Mouse (Mus musculus) forebrain, embryonic 16.5 days (tissue): ENCODE measurements at regions not wholly inside any gene's neighbourhood (a gene's known extent, or its start where the extent isn't known, plus 50 kb on each side); places are given as distances from the start of the nearest gene placed in this dataset.

Source experiments
- ATAC-seq: fragments of 200-750 bp; cut with Nextera tagmentation; 2 replicates; pipeline ENCODE4 v1.8.0; 2017; ENCODE audit warnings: mild to moderate bottlenecking, moderate library complexity
- H3K27ac ChIP-seq: fragments of 300-500 bp; sonication (generic); 2 replicates; pipeline ENCODE4 v1.5.1; 2014; ENCODE audit warnings: low read length, control low read depth
- H3K27me3 ChIP-seq: fragments of 300-500 bp; sonication (generic); replicated peaks from 2 replicates; pipeline ENCODE4 v1.6.1; 2014; ENCODE audit warnings: low read length; ENCODE audit not compliant: control insufficient read depth, insufficient read depth
- H3K36me3 ChIP-seq: fragments of 300-500 bp; sonication (generic); 2 replicates; pipeline ENCODE4 v1.6.1; 2014; ENCODE audit not compliant: control insufficient read depth, insufficient read depth
- H3K4me1 ChIP-seq: fragments of 300-500 bp; sonication (generic); replicated peaks from 2 replicates; pipeline ENCODE4 v1.6.1; 2014; ENCODE audit warnings: low read length; ENCODE audit not compliant: control insufficient read depth, insufficient read depth
- H3K4me2 ChIP-seq: fragments of 300-500 bp; sonication (generic); 2 replicates; pipeline ENCODE4 v1.6.1; 2014; ENCODE audit warnings: mild to moderate bottlenecking, low read length, control low read depth
- H3K4me3 ChIP-seq: fragments of 300-500 bp; sonication (generic); replicated peaks from 2 replicates; pipeline ENCODE4 v1.5.1; 2014; ENCODE audit warnings: mild to moderate bottlenecking, low read length, control low read depth
- H3K9ac ChIP-seq: fragments of 300-500 bp; sonication (generic); replicated peaks from 2 replicates; pipeline ENCODE4 v1.6.1; 2014; ENCODE audit warnings: low read depth, low read length, control low read depth
- H3K9me3 ChIP-seq: fragments of 300-500 bp; sonication (generic); 2 replicates; pipeline ENCODE4 v1.6.1; 2016; ENCODE audit warnings: low read length; ENCODE audit not compliant: control insufficient read depth
- WGBS: fragments of 180-500 bp; shearing (Covaris S2); extraction: QIAGEN DNeasy Blood & Tissue Kit; methylation state at CpG from one replicate; pipeline ENCODE4 v1.1.7; 2014; 5-methylcytosine and 5-hydroxymethylcytosine counted together

DNA sequence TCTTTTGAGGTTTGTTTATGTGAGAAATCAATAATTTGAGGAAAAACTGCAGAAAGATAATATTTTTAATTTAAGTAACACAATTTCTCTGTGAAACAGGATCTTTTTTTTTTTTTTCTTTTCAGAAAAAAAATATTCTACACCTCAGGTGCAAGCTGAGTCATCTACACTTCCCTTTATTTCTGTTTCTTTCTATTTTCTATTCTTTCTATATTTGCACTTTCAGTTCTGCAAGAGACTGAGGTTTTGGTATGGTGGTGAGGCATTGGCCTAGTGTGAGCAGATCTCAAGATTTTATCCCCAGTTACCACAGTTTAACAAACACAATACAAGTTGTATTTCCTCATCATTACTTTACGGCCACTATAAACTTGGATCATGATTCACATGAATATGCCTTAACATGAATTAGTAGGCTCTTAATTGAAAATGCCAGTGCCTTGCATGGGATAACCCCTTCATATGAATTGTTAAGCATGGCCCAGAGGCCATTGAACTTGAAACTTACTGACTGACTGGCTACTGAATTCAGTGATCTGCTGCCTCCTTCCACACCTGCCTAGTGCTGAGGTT is 1278.1 kb downstream of the Stim2 start:
- H3K4me3 ChIP-seq = no peak overlapping the region
- 95% methylated on average over 1 of the region's 1 CpGs for WGBS
- H3K9me3 ChIP-seq = no peaks in the 10 kb centered on the region
- no peak overlapping the region for H3K9ac ChIP-seq
- ATAC-seq = no peak
- no peak overlapping the region for H3K4me2 ChIP-seq
- H3K36me3 ChIP-seq = no peaks in the 10 kb centered on the region
- H3K4me1 ChIP-seq = no peaks in the 10 kb centered on the region
- no peak overlapping the region for H3K27ac ChIP-seq
- no peaks in the 10 kb centered on the region for H3K27me3 ChIP-seq

DNA sequence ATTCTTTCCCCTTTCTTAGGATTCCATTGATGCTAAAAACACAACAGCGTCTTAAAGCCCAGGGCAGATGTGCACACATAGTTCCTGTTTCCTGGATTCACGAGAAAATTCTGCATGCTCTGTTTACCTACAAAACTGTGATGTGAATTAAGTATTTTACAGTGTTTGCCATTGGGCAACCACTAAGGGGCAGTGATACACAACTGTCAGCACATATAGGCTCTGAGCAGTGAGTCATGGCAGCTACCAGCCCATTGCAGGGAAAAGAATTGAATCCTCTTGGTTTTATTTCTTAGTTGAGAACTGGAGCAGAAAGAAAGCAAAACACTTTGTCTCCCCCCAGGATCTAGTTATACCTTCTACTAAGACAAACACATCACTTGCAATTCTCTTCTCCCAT is 1295.0 kb downstream of the Stim2 start:
- 63% methylated on average over 2 of the region's 2 CpGs for WGBS

DNA sequence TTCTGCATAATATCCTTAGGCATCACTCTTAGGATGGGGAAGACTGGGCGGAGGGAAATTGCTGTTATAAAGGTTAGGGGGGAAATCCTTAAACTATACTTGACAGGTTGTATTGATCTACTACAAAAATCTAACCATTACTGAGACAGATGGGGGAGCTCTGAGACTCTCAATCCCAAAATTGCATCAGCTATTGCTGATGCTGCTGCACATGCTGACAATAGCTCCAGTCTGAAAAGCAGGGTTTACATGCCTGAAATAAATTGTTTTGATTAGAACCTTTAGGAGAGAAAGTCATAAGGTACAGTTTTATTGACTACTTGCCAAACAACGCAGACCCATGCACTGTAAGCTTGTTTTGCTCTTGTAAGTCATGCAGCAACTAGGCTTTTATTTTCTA is 1295.7 kb downstream of the Stim2 start:
- Histone ChIP-seq H3K27me3 (no peaks in the 10 kb centered on the region), H3K4me3 (no peak overlapping the region), H3K27ac (no peak overlapping the region), H3K4me1 (peaks cover 3% of the 10 kb centered on the region; the same call in 1 of the 2 replicates), H3K4me2 (no peak overlapping the region), H3K9me3 (no peaks in the 10 kb centered on the region), H3K36me3 (no peaks in the 10 kb centered on the region), H3K9ac (no peak overlapping the region)
- peak; percentile 57; the same call in 1 of the 2 replicates for ATAC-seq
- WGBS = 55% methylated on average over 2 of the region's 2 CpGs

More for the DNA sequence above, 1295.0 kb downstream of the Stim2 start:
- H3K9ac ChIP-seq = no peak overlapping the region
- peaks cover 3% of the 10 kb centered on the region; the same call in 1 of the 2 replicates for H3K4me1 ChIP-seq
- H3K36me3 ChIP-seq = no peaks in the 10 kb centered on the region
- no peak overlapping the region for H3K27ac ChIP-seq
- H3K27me3 ChIP-seq = no peaks in the 10 kb centered on the region
- no peaks in the 10 kb centered on the region for H3K9me3 ChIP-seq
- ATAC-seq = peak; percentile 81
- no peak overlapping the region for H3K4me2 ChIP-seq
- H3K4me3 ChIP-seq = no peak overlapping the region

DNA sequence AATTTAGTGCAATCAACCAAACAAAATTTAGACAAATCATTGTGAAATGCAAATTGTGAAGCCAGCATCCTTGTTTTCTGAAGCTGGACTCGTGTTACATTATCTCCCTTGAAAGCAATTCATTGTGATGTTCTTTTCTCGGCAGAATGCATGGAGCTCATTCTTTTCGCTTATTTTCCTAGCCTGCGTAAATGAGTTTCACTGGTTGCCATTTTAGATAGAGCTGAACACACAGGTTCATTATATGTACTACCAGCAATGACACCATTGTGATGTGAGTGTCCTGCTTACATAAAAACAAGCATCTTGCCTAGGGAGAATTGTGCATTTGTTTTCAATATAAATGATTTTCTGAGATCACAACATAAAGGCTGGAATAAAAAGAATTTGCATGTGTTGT is 1296.5 kb downstream of the Stim2 start:
- ATAC-seq = peak; percentile 36; the same call in 1 of the 2 replicates
- Histone ChIP-seq H3K4me2 (no peak overlapping the region), H3K9me3 (no peaks in the 10 kb centered on the region), H3K4me1 (peaks cover 3% of the 10 kb centered on the region; the same call in 1 of the 2 replicates), H3K36me3 (no peaks in the 10 kb centered on the region), H3K27ac (no peak overlapping the region), H3K4me3 (no peak overlapping the region), H3K9ac (no peak overlapping the region), H3K27me3 (no peaks in the 10 kb centered on the region)
- 19% methylated on average over 4 of the region's 4 CpGs for WGBS

DNA sequence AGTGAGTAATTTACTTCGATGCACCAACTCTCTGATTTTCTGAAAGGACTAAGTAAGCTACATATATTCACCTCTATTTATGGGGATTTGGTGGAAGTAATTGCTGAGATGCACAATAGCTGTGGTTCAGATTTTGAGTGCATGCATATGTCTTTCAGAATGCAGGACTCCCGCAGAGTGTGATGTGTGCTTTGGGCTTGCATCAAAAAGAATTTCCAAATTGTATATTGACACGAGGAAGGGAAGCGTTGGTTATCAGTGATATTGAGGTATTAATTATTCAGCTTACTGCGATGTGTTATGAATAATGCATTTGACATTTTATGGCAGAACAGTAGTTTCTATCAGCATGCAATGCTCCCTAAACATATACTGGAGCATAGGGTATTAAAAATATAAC is 1303.2 kb downstream of the Stim2 start:
- Histone ChIP-seq H3K4me2 (no peak overlapping the region), H3K27ac (no peak overlapping the region), H3K4me1 (no peaks in the 10 kb centered on the region), H3K9ac (no peak overlapping the region), H3K9me3 (no peaks in the 10 kb centered on the region), H3K36me3 (no peaks in the 10 kb centered on the region), H3K27me3 (no peaks in the 10 kb centered on the region), H3K4me3 (no peak overlapping the region)
- no peak for ATAC-seq
- WGBS = 75% methylated on average over 5 of the region's 5 CpGs

DNA sequence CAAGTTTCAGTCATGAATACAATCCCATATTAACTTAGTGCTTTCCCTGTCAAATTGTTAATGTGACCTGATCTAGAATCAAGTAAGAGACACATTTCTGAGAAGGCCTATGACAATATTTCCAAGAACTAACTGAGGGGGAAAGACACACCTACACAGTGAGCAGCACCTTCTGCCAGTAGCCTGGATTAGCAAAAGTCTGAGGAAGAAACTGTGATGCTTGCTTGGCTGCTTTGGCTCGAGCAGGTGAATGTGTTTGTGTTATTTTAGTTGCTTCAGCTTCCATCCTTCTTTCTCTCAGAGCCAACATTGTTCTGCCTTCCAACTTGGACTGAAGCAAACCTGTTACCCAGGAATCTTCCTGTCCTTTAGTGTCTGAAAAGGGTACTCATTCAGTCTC is 1347.7 kb downstream of the Stim2 start:
- H3K36me3 ChIP-seq = no peaks in the 10 kb centered on the region
- no peaks in the 10 kb centered on the region for H3K27me3 ChIP-seq
- no peak for ATAC-seq
- no peaks in the 10 kb centered on the region for H3K4me1 ChIP-seq
- no peak overlapping the region for H3K4me2 ChIP-seq
- H3K27ac ChIP-seq = no peak overlapping the region
- H3K9me3 ChIP-seq = no peaks in the 10 kb centered on the region
- 76% methylated on average over 1 of the region's 1 CpGs for WGBS
- no peak overlapping the region for H3K4me3 ChIP-seq
- H3K9ac ChIP-seq = no peak overlapping the region

DNA sequence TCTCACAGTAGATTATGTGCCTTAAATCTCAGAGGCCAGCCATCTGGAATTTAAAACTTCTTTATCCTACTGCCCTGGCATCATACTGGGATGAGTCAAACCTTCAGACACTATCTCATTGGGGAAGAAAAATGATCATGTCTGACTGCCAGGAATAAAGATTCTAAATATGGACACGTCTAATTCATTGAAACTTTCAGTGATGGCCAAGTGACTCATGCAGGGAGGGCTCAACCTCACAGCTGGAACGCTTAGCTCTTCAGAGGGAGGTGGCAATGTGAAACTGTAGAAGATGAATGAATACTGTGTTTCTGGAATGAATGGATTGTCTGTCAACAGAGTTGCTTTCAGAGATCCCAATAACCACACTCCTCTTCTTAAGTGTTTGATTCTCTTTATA is 1357.2 kb downstream of the Stim2 start:
- Histone ChIP-seq H3K9ac (no peak overlapping the region), H3K4me1 (no peaks in the 10 kb centered on the region), H3K9me3 (no peaks in the 10 kb centered on the region), H3K27ac (no peak overlapping the region), H3K4me3 (no peak overlapping the region), H3K36me3 (no peaks in the 10 kb centered on the region), H3K4me2 (no peak overlapping the region), H3K27me3 (no peaks in the 10 kb centered on the region)
- WGBS = 47% methylated on average over 2 of the region's 2 CpGs
- ATAC-seq = no peak

DNA sequence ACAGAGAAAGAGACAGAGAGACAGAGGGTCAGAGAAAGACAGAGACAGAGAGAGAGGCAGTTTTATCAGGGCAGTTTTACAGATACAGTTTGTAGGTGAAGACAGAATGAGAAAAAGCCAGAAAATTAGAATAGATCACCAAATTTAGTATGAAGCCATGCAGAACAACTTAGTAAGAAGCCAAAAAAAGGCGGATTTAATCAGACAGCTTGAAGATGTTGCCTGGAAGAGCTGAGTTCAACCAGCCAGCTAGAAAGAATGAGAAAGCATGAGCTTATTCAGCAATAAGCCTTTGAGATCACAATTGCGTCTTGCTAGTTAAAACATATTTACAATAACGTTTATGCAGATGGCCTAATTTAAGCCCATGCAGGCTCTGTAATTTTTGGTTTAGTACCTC is 1376.0 kb downstream of the Stim2 start:
- no peaks in the 10 kb centered on the region for H3K27me3 ChIP-seq
- no peak for ATAC-seq
- no peak overlapping the region for H3K4me3 ChIP-seq
- no peak overlapping the region for H3K27ac ChIP-seq
- no peak overlapping the region for H3K9ac ChIP-seq
- no peaks in the 10 kb centered on the region for H3K4me1 ChIP-seq
- no peak overlapping the region for H3K4me2 ChIP-seq
- 81% methylated on average over 3 of the region's 3 CpGs for WGBS
- H3K9me3 ChIP-seq = no peaks in the 10 kb centered on the region
- H3K36me3 ChIP-seq = no peaks in the 10 kb centered on the region

DNA sequence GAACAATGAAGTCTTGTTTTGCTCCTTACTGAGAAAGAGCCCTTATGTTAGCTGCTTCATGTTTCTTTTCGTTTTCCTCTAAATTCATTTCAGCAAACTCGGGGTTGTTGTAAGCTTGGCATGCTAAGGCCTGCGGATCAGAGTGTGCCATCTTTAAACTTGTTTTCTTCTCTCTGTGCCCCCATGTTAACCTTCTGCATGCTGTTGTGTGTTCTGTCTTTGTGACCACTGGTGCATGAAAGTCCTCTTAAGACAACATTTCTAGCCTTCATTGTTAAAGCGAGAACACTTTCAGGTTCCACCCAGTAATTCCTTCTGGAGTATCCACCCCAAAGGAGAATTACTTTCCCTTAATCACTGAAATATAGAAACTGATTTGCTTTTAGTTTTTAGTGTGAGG is 1392.5 kb downstream of the Stim2 start:
- no peaks in the 10 kb centered on the region for H3K27me3 ChIP-seq
- no peak overlapping the region for H3K27ac ChIP-seq
- H3K36me3 ChIP-seq = no peaks in the 10 kb centered on the region
- no peak overlapping the region for H3K4me3 ChIP-seq
- no peak overlapping the region for H3K4me2 ChIP-seq
- no peak overlapping the region for H3K9ac ChIP-seq
- H3K9me3 ChIP-seq = no peaks in the 10 kb centered on the region
- H3K4me1 ChIP-seq = no peaks in the 10 kb centered on the region
- ATAC-seq = no peak
- WGBS = 13% methylated on average over 4 of the region's 4 CpGs

DNA sequence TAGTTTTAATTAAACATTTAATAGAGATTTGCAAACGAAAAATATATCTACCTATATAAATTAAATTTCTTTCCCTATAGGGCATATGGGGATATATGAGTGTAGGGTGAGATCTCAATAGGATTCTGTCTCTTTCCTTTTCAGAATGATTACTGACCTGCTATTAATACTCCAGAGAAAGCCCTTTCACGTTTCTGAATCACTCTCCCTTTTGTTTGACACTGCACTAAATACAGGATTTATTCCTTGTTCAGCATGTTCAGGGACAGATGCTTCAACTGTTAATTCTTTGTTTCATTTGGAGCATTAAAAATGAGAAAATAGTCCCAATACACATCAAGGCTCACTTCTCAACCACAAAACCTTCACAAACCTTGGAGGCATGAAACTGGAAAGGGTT is 1397.7 kb downstream of the Stim2 start:
- WGBS = 28% methylated on average over 2 of the region's 2 CpGs
- Histone ChIP-seq H3K9ac (no peak overlapping the region), H3K27ac (no peak overlapping the region), H3K27me3 (no peaks in the 10 kb centered on the region), H3K36me3 (no peaks in the 10 kb centered on the region), H3K4me3 (no peak overlapping the region), H3K4me1 (no peaks in the 10 kb centered on the region), H3K4me2 (no peak overlapping the region), H3K9me3 (no peaks in the 10 kb centered on the region)
- no peak for ATAC-seq
